Mouse (Mus musculus) liver, embryonic 14.5 days (tissue): ENCODE results near the gene Vps13d. TPM values are rescaled to one million over a fixed set of nuclear protein-coding genes. Genes with fewer than 3 reads are reported as not detected.

Experiments
- ATAC-seq: fragments of 200-750 bp; cut with Nextera tagmentation; 2 replicates; pipeline ENCODE4 v1.8.0; 2017; ENCODE audit warnings: moderate number of reproducible peaks, mild to moderate bottlenecking, moderate library complexity; ENCODE audit not compliant: insufficient read depth
- DNase-seq, 3 experiments: peaks; one replicate each; pipeline ENCODE4 v3.0.0-alpha.2; 2012 to 2013; ENCODE audit warnings: low read depth in 3 of 3, low spot score in 3 of 3
- H3K27ac ChIP-seq: fragments of 300-500 bp; sonication (generic); 2 replicates; pipeline ENCODE4 v1.5.1; 2014; ENCODE audit warnings: moderate library complexity, mild to moderate bottlenecking, control low read depth, inconsistent platforms
- H3K27me3 ChIP-seq: fragments of 300-500 bp; sonication (generic); 2 replicates; pipeline ENCODE4 v1.6.1; 2014; ENCODE audit warnings: mild to moderate bottlenecking, low read length, moderate library complexity; ENCODE audit not compliant: control insufficient read depth, insufficient read depth
- H3K36me3 ChIP-seq: fragments of 300-500 bp; sonication (generic); replicated peaks from 2 replicates; pipeline ENCODE4 v1.6.1; 2014; ENCODE audit warnings: low read depth; ENCODE audit not compliant: control insufficient read depth, insufficient read depth
- H3K4me1 ChIP-seq, 2 experiments: fragments of 200-500 bp in 1 of 2; fragments of 300-500 bp in 1 of 2; sonication (generic) in 1 of 2; replicated peaks; 2 replicates each; pipeline ENCODE4 v1.6.1; 2012 to 2014; ENCODE audit warnings: antibody characterized with exemption in 1 of 2, inconsistent platforms in 1 of 2, low read length in 1 of 2; ENCODE audit not compliant: control insufficient read depth in 2 of 2, insufficient read depth in 2 of 2
- H3K4me2 ChIP-seq: fragments of 300-500 bp; sonication (generic); 2 replicates; pipeline ENCODE4 v1.6.1; 2014; ENCODE audit warnings: low read depth, mild to moderate bottlenecking, control low read depth, moderate library complexity
- H3K4me3 ChIP-seq, 2 experiments: fragments of 200-500 bp in 1 of 2; fragments of 300-500 bp in 1 of 2; sonication (generic) in 1 of 2; 2 replicates each; pipeline ENCODE4 v1.5.1; 2012 to 2014; ENCODE audit warnings: low read depth in 2 of 2, low read length in 2 of 2, mild to moderate bottlenecking in 2 of 2, control low read depth in 1 of 2, inconsistent platforms in 1 of 2, moderate library complexity in 1 of 2; ENCODE audit not compliant: insufficient read depth in 1 of 2
- H3K9ac ChIP-seq: fragments of 300-500 bp; sonication (generic); replicated peaks from 2 replicates; pipeline ENCODE4 v1.6.1; 2014; ENCODE audit warnings: mild to moderate bottlenecking, control low read depth, moderate library complexity
- H3K9me3 ChIP-seq: fragments of 300-500 bp; sonication (generic); 2 replicates; pipeline ENCODE4 v1.6.1; 2016; ENCODE audit warnings: low read length, mixed read lengths; ENCODE audit not compliant: control insufficient read depth
- CTCF ChIP-seq: IDR thresholded peaks from 2 replicates; pipeline ENCODE4 v1.5.1; 2016; ENCODE audit warnings: antibody characterized with exemption, low read depth, control low read depth
- EP300 ChIP-seq: IDR thresholded peaks from 2 replicates; pipeline ENCODE4 v1.6.1; 2016; ENCODE audit warnings: antibody characterized with exemption, low read depth
- WGBS: fragments of 180-500 bp; shearing (Covaris S2); extraction: QIAGEN DNeasy Blood & Tissue Kit; methylation state at CpG from one replicate; pipeline ENCODE4 v1.1.7; 2014; ENCODE audit not compliant: insufficient replicate concordance; 5-methylcytosine and 5-hydroxymethylcytosine counted together
- polyA plus RNA-seq, 2 experiments: library from polyadenylated mRNA; depleted of rRNA in 1 of 2; stranded (reverse) in 1 of 2; unstranded in 1 of 2; fragments of >200 nt; fragmentation: Nextera tagmentation in 1 of 2; extraction: Ambion mirVana in 1 of 2; gene quantifications; 2 replicates each; pipeline versions ENCODE4 v1.2.1 to v1.2.3; 2012 to 2014

Gene Vps13d
- polyA plus RNA-seq, 2 experiments, result 5.3 to 7.1 TPM

GRCm38 (mm10) chr4:144974458-144974857 is 220.3 kb downstream of the Vps13d start:
- ATAC-seq, result no peak
- 44% methylated on average over 3 of the region's 3 CpGs for WGBS

GRCm38 (mm10) chr4:144972948-144973720 is 221.7 kb downstream of the Vps13d start:
- no peak for DNase-seq

More at GRCm38 (mm10) chr4:144974458-144974857, 220.3 kb downstream of the Vps13d start:
- no peaks in the 10 kb centered on the region; the same call in 1 of the 2 replicates for H3K36me3 ChIP-seq
- H3K9ac ChIP-seq, result no peak overlapping the region
- H3K27me3 ChIP-seq, result no peaks in the 10 kb centered on the region
- H3K9me3 ChIP-seq, result no peaks in the 10 kb centered on the region
- no peaks in the 10 kb centered on the region; a peak in 1 of 4 replicates for H3K4me1 ChIP-seq
- H3K4me3 ChIP-seq, result no peak overlapping the region
- no peak overlapping the region for H3K27ac ChIP-seq
- no peak overlapping the region for H3K4me2 ChIP-seq
- DNase-seq, result no peak
- no peak for TF ChIP-seq CTCF
- no peak for TF ChIP-seq EP300

GRCm38 (mm10) chr4:144971048-144971447 is 223.8 kb downstream of the Vps13d start:
- Histone ChIP-seq H3K27ac (no peak overlapping the region; the same call in 1 of the 2 replicates), H3K4me1 (no peaks in the 10 kb centered on the region), H3K4me2 (no peak overlapping the region), H3K36me3 (no peaks in the 10 kb centered on the region), H3K4me3 (no peak overlapping the region), H3K27me3 (no peaks in the 10 kb centered on the region), H3K9ac (no peak overlapping the region), H3K9me3 (no peaks in the 10 kb centered on the region)
- ATAC-seq, result no peak
- 56% methylated on average over 2 of the region's 2 CpGs for WGBS
- TF ChIP-seq EP300, result no peak
- no peak for TF ChIP-seq CTCF
- no peak for DNase-seq

More at GRCm38 (mm10) chr4:144972948-144973720, 221.7 kb downstream of the Vps13d start:
- no peak overlapping the region for H3K27ac ChIP-seq
- TF ChIP-seq EP300, result no peak
- TF ChIP-seq CTCF, result no peak
- H3K27me3 ChIP-seq, result no peaks in the 10 kb centered on the region
- H3K4me3 ChIP-seq, result no peak overlapping the region
- H3K4me1 ChIP-seq, result no peaks in the 10 kb centered on the region
- H3K4me2 ChIP-seq, result no peak overlapping the region
- H3K9ac ChIP-seq, result no peak overlapping the region
- H3K9me3 ChIP-seq, result no peaks in the 10 kb centered on the region
- H3K36me3 ChIP-seq, result no peaks in the 10 kb centered on the region; the same call in 1 of the 2 replicates
- no peak for ATAC-seq
- WGBS, result 77% methylated on average over 6 of the region's 6 CpGs

GRCm38 (mm10) chr4:144969030-144969429 is 225.8 kb downstream of the Vps13d start:
- Histone ChIP-seq H3K27me3 (no peaks in the 10 kb centered on the region), H3K9me3 (no peaks in the 10 kb centered on the region), H3K36me3 (no peaks in the 10 kb centered on the region), H3K4me1 (no peaks in the 10 kb centered on the region; a peak in 1 of 4 replicates), H3K4me3 (no peak overlapping the region), H3K9ac (no peak overlapping the region), H3K27ac (no peak overlapping the region), H3K4me2 (no peak overlapping the region)
- ATAC-seq, result no peak
- TF ChIP-seq CTCF (no peak), EP300 (no peak)
- WGBS, result 53% methylated on average over 6 of the region's 6 CpGs
- no peak for DNase-seq

- Histone ChIP-seq H3K27ac (no peak overlapping the region), H3K4me2 (no peak overlapping the region), H3K9ac (no peak overlapping the region), H3K4me1 (no peaks in the 10 kb centered on the region; a peak in 2 of 4 replicates), H3K27me3 (no peaks in the 10 kb centered on the region), H3K9me3 (no peaks in the 10 kb centered on the region), H3K4me3 (no peak overlapping the region), H3K36me3 (no peaks in the 10 kb centered on the region)
- DNase-seq, result no peak
- 94% methylated on average over 3 of the region's 3 CpGs for WGBS
- TF ChIP-seq EP300 (no peak), CTCF (no peak)
- no peak for ATAC-seq
These were observed 226.4 kb downstream of the Vps13d start for GRCm38 (mm10) chr4:144968371-144968770.
